Mouse (Mus musculus) olfactory bulb, adult 2 months (tissue): ENCODE measurements at regions not wholly inside any gene's neighbourhood (a gene's known extent, or its start where the extent isn't known, plus 50 kb on each side); places are given as distances from the start of the nearest gene placed in this dataset.

ENCODE experiments used
- H3K27ac ChIP-seq: fragments of 200-500 bp; 2 replicates; pipeline ENCODE4 v1.5.1; 2012; ENCODE audit warnings: low read depth, low read length; ENCODE audit not compliant: insufficient read depth
- H3K4me1 ChIP-seq: fragments of 200-500 bp; 2 replicates; pipeline ENCODE4 v1.6.1; 2012; ENCODE audit warnings: low read length; ENCODE audit not compliant: control insufficient read depth, insufficient read depth
- H3K4me3 ChIP-seq: fragments of 200-500 bp; 2 replicates; pipeline ENCODE4 v1.5.1; 2012; ENCODE audit warnings: mild to moderate bottlenecking, low read depth, low read length, moderate library complexity; ENCODE audit not compliant: insufficient read depth
- CTCF ChIP-seq: fragments of 200-500 bp; IDR thresholded peaks from 2 replicates; pipeline ENCODE4 v1.5.1; 2012; ENCODE audit warnings: low read depth, mild to moderate bottlenecking, low read length, moderate library complexity; ENCODE audit not compliant: insufficient read depth
- POLR2A ChIP-seq: fragments of 200-500 bp; IDR thresholded peaks from 2 replicates; pipeline ENCODE4 v1.6.1; 2012; ENCODE audit warnings: mild to moderate bottlenecking, low read depth, low read length, moderate library complexity; ENCODE audit not compliant: insufficient read depth
- WGBS: fragments of 180-500 bp; shearing (Covaris S2); methylation state at CpG from one replicate; pipeline ENCODE4 v1.1.7; 2018; 5-methylcytosine and 5-hydroxymethylcytosine counted together

DNA sequence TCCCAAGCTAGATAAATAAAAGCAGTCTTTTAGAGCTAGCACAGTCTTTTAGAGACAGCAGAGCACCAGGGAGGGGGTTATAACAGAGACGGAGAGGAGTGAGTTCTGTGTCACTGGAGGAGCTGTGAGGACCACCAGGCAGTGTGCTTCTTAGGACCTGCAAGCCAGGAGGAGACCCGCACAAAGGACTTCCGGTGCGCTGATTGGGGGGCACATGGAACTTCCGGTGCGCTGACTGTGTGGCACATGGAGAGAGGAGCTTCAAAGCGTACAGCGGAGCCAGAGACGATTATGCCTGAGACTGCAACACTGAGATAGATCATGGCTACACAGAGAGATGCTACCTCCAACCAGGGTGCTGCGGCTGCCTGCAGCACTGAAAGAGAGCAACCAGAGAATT, 53.4 kb downstream of the Rpl37a start:
- 41% methylated on average over 10 of the region's 10 CpGs for WGBS
- no peak for TF ChIP-seq CTCF
- TF ChIP-seq POLR2A: no peak
- H3K4me3 ChIP-seq: 0 out of 2 replicates have a peak overlapping the region, but pooled peaks have one; percentile 0
- peaks cover 7% of the 10 kb centered on the region for H3K4me1 ChIP-seq
- H3K27ac ChIP-seq: peak overlapping the region; percentile 10; the same call in 1 of the 2 replicates

DNA sequence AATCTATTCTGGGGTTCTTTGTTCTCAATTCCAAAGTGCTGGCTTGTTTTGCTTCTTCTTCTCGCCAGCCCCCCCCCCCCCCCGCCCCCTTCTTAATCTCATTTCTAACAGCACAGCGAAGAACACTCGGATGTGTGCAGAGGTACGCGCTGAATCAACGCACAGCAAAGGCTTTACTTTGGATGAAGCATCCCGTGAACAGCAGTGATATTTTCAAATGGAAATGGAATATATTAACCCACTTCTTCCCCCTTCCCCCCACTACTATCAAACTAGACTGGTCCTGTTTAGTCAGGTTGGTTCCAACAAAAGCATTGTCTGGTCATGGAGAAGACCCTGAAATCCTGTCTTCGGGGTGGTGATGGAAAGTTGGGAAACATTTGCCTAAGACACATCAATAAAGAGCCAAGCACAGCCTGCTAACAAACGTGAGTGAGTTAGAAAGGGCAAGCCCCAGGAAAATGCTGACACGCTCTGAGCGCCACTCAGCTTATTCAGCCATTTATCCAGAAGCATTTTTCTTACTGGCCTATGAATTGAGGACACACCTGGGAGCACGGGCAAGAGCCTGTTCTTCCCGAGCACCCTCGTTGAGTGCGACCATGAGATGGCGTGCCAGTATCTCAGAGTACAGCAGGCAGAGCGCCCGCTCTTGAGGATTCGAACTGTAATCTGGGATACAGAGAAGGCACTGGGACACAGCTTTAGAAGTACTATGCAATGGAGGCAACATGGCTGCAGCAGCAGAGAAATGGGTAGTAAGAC, 54.1 kb downstream of the Rpl37a start:
- H3K4me3 ChIP-seq: no peak overlapping the region
- WGBS: 55% methylated on average over 20 of the region's 20 CpGs
- no peak overlapping the region for H3K27ac ChIP-seq
- TF ChIP-seq POLR2A (no peak), CTCF (no peak)
- H3K4me1 ChIP-seq: peaks cover 7% of the 10 kb centered on the region

DNA sequence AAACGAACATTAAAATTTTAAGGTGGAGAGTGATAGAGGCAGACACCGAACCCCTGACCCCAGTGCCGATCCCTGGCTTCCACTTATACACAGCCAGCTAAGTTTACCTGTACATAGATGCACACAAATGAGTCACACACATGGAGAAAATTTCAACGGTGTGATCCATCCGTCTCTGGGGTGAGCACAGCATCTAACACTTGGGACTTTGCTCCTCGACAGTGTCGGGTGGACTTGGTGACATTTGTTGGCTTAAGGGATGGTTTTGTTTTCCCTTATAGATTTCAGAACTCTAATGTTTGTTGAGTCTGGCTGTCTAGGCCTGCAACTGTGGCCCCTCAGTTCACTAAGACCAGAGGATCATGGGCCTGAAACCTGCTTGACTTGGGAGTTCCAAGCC, 54.9 kb upstream of the Igfbp2 start:
- TF ChIP-seq CTCF (no peak), POLR2A (no peak)
- Histone ChIP-seq H3K27ac (no peak overlapping the region), H3K4me1 (peaks cover 9% of the 10 kb centered on the region), H3K4me3 (no peak overlapping the region)
- WGBS: 94% methylated on average over 7 of the region's 7 CpGs

GRCm38 (mm10) chr1:72772708-72773107, 51.6 kb upstream of the Igfbp2 start:
- H3K4me3 ChIP-seq: no peak overlapping the region
- no peak overlapping the region for H3K27ac ChIP-seq
- TF ChIP-seq POLR2A: no peak
- no peak for TF ChIP-seq CTCF
- WGBS: 38% methylated on average over 5 of the region's 5 CpGs
- peaks cover 3% of the 10 kb centered on the region for H3K4me1 ChIP-seq

GRCm38 (mm10) chr1:72773234-72773633, 51.1 kb upstream of the Igfbp2 start:
- WGBS: 56% methylated on average over 3 of the region's 3 CpGs
- Histone ChIP-seq H3K4me3 (no peak overlapping the region), H3K27ac (no peak overlapping the region), H3K4me1 (peaks cover 3% of the 10 kb centered on the region)
- TF ChIP-seq CTCF (no peak), POLR2A (no peak)
